Mouse (Mus musculus): ENCODE measurements around the gene Ctsw.

Ctsw gene

GRCm38 (mm10) chr19:5429806-5430205 is 38.5 kb downstream of the Ctsw start:
- no peak for DNase-seq

GRCm38 (mm10) chr19:5429219-5429618 is 39.1 kb downstream of the Ctsw start:
- DNase-seq = no peak

- DNase-seq = peak; percentile 65
Measured at GRCm38 (mm10) chr19:5428083-5428482, 40.2 kb downstream of the Ctsw start.

- DNase-seq = no peak
Measured at GRCm38 (mm10) chr19:5426640-5427290, 41.5 kb downstream of the Ctsw start.

- peak; percentile 30 for DNase-seq
Measured at GRCm38 (mm10) chr19:5425906-5426565, 42.3 kb downstream of the Ctsw start.

- DNase-seq = peak; percentile 97
Measured at GRCm38 (mm10) chr19:5424782-5425741, 43.2 kb downstream of the Ctsw start, which contains the start of the genes Drap1 and AI837181. Gene Drap1 (minus strand): TSS chr19:5424979. Gene AI837181 (plus strand): TSS chr19:5425144.

- DNase-seq = peak; percentile 84
Measured at GRCm38 (mm10) chr19:5424092-5424781, 44.1 kb downstream of the Ctsw start.

- peak; percentile 32 for DNase-seq
Measured at GRCm38 (mm10) chr19:5423561-5423960, 44.7 kb downstream of the Ctsw start.

- DNase-seq = peak; percentile 29
Measured at GRCm38 (mm10) chr19:5422895-5423443, 45.3 kb downstream of the Ctsw start.

- DNase-seq = peak; percentile 46
Measured at GRCm38 (mm10) chr19:5422267-5422666, 46.0 kb downstream of the Ctsw start.

GRCm38 (mm10) chr19:5421784-5422183 is 46.5 kb downstream of the Ctsw start:
- DNase-seq = peak; percentile 46

- DNase-seq = no peak
Measured at GRCm38 (mm10) chr19:5420579-5420978, 47.7 kb downstream of the Ctsw start.

GRCm38 (mm10) chr19:5419630-5420029 is 48.7 kb downstream of the Ctsw start:
- DNase-seq = no peak

GRCm38 (mm10) chr19:5418750-5419466 is 49.4 kb downstream of the Ctsw start:
- no peak for DNase-seq
